Mouse (Mus musculus) small intestine, adult 2 months (tissue): ENCODE measurements around the gene Hira. TPM values are rescaled to one million over a fixed set of nuclear protein-coding genes. Genes with fewer than 3 reads are reported as not detected.

ENCODE experiments used
- H3K27ac ChIP-seq: fragments of 200-500 bp; 2 replicates; pipeline ENCODE4 v1.5.1; 2012; ENCODE audit warnings: low read depth, low read length, control low read depth, inconsistent platforms; ENCODE audit not compliant: insufficient read depth
- H3K27me3 ChIP-seq: fragments of 200-500 bp; 2 replicates; pipeline ENCODE4 v1.6.1; 2012; ENCODE audit warnings: mild to moderate bottlenecking, moderate library complexity, low read length, inconsistent platforms; ENCODE audit not compliant: control insufficient read depth, insufficient read depth
- H3K36me3 ChIP-seq: fragments of 200-500 bp; 2 replicates; pipeline ENCODE4 v1.6.1; 2012; ENCODE audit warnings: mild to moderate bottlenecking, low read length, control low read depth, inconsistent platforms; ENCODE audit not compliant: control insufficient read depth, insufficient read depth
- H3K4me1 ChIP-seq: fragments of 200-500 bp; 2 replicates; pipeline ENCODE4 v1.6.1; 2012; ENCODE audit warnings: low read length, inconsistent platforms, mixed read lengths; ENCODE audit not compliant: control insufficient read depth, insufficient read depth, insufficient read length
- H3K4me3 ChIP-seq: fragments of 200-500 bp; 2 replicates; pipeline ENCODE4 v1.5.1; 2012; ENCODE audit warnings: low read depth, mild to moderate bottlenecking, control low read depth, inconsistent platforms, low read length, moderate library complexity
- CTCF ChIP-seq: fragments of 200-500 bp; IDR thresholded peaks from 2 replicates; pipeline ENCODE4 v1.5.1; 2012; ENCODE audit warnings: low read depth, mild to moderate bottlenecking, control low read depth, inconsistent platforms, low read length, moderate library complexity, mixed read lengths; ENCODE audit not compliant: insufficient replicate concordance, insufficient read length; ENCODE audit errors: extremely low read depth
- POLR2A ChIP-seq: fragments of 200-500 bp; IDR thresholded peaks from 2 replicates; pipeline ENCODE4 v1.6.1; 2012; ENCODE audit warnings: low read depth, mild to moderate bottlenecking, control low read depth, inconsistent platforms, low read length, moderate library complexity
- WGBS: fragments of 180-500 bp; shearing (Covaris S2); methylation state at CpG from one replicate; pipeline ENCODE4 v1.1.7; 2018; 5-methylcytosine and 5-hydroxymethylcytosine counted together
- polyA plus RNA-seq: library from polyadenylated mRNA; depleted of rRNA; stranded (reverse); fragments of >200 nt; gene quantifications from 2 replicates; pipeline ENCODE4 v1.2.3, GENCODE M21; 2012

Gene Hira
- polyA plus RNA-seq, 1 experiment = 49.3 TPM

DNA sequence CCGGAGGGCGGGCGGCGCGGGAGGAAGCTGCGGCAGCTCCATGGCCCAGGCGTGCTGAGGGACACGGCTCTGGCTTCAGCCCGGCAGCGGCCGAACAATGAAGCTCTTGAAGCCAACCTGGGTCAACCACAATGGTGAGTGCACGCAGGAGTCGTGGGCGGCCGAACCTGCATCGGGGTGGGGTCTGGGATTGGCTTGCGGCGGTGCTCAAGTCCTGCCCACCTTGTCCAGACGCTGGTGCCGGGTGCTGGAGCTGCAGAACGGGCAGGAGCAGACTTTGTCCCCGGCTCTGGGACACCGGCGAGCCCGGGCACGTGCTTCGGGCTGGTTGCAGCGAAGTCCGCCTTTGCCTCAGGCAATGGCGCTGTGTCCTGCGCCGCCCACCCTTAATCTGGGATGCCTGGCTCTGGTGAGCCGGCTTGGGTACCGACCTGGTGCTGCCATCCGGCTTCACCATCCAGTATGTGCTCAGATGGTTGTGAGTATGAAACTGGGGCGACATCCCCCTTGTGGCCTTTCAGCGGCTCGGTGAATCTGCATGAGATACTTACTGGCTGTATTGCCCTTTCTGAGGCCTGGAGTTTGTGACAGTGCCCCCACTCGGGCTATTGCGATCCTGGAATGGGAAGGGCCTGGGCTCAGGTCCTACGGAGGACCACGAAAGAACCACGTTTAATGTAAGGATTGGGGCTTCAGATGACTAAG is 701 bp downstream of the Hira start:
- WGBS = under 1% methylated on average over 37 of the region's 43 CpGs

DNA sequence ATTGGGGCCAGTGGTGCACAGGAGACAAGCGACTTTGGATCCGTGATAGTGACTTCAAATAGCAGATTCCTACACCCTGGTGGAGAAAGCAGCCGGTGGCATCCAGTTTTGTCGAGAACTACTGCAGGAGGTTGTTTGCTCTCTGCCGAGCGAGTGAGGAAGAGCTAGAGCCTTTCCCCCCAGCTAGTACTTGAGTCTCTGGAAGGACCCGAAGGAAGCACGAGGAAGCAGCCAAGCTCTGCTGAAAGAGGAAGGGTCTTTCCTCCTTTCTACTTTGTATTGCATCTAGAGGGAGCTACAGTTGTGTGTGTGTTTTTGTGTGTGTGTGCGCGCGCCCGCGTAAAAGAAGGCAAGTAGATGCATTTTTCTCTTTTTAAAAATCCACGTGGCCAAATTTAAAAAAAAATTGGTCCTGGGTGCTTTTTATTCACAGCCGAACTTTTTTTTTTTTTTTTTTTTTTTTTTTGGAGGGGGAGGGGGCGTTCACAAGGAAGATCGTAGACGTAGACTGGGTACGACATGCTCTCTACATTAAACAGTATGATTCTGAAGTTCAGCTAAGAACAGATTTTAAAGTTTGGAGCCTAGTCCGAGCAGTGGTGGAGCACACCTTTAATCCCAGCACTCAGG is 1.4 kb downstream of the Hira start:
- peak overlapping the region; percentile 76 for H3K27ac ChIP-seq
- TF ChIP-seq CTCF (no peak), POLR2A (no peak)
- H3K4me1 ChIP-seq = peaks cover 6% of the 10 kb centered on the region; the same call in 1 of the 2 replicates
- peak overlapping the region; percentile 99 for H3K4me3 ChIP-seq
- peaks cover 8% of the 10 kb centered on the region for H3K36me3 ChIP-seq
- 11% methylated on average over 20 of the region's 20 CpGs for WGBS
- H3K27me3 ChIP-seq = no peaks in the 10 kb centered on the region

More for the DNA sequence above, 701 bp downstream of the Hira start:
- Histone ChIP-seq H3K27me3 (no peaks in the 10 kb centered on the region), H3K4me3 (peak overlapping the region; percentile 99), H3K4me1 (peaks cover 6% of the 10 kb centered on the region; the same call in 1 of the 2 replicates), H3K27ac (peak overlapping the region; percentile 76), H3K36me3 (peaks cover 12% of the 10 kb centered on the region)
- peak; percentile 42; the same call in 1 of the 2 replicates for TF ChIP-seq CTCF
- no peak for TF ChIP-seq POLR2A

DNA sequence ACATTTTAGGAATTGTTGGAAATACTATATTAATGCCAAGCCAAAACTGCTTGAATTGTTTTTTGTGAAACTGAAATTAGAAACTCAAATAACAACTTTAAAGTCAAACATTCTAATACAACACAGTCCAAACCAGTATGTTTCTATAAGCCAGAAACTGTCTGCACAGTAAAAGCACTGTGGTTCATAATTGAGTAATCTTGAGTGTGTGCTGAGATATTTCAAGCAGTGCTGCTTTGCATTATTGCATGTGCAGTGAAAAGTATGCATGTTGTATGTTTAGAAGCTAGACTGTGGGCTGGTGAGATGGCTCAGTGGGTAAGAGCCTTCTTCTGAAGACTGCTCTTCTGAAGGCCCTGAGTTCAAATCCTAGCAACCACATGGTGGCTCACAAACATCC is 7.2 kb downstream of the Hira start:
- no peaks in the 10 kb centered on the region for H3K27me3 ChIP-seq
- H3K4me3 ChIP-seq = no peak overlapping the region
- H3K27ac ChIP-seq = no peak overlapping the region
- TF ChIP-seq CTCF (no peak), POLR2A (no peak)
- H3K36me3 ChIP-seq = no peaks in the 10 kb centered on the region
- no peaks in the 10 kb centered on the region; the same call in 1 of the 2 replicates for H3K4me1 ChIP-seq

DNA sequence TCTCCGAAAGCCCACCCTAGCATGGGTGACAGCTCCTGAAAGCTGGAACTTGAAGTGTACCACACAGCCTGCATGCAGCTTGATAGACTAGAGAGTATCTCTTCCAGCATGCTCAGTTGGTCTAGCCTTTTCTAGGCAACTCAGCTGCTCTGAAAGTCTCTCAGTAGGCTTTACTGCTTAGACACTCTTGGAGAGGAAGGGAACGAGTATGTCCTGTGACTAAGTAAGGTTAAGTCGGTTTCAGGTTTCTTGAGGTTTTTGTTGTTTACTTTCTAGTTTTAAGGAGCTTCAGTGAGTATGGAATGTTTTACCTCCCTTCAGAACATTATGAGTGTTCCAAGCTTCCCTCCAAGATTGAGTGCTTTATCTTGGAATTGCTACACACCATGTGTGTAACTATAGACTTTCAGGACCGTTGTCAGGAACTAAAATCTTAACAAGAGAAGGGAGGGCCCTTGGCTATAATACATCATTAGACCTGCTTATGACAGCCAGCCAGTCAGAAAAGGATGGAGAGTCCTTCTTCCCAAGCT is 17.1 kb downstream of the Hira start:
- H3K4me3 ChIP-seq = no peak overlapping the region
- TF ChIP-seq CTCF (no peak), POLR2A (no peak)
- no peaks in the 10 kb centered on the region for H3K27me3 ChIP-seq
- no peaks in the 10 kb centered on the region for H3K4me1 ChIP-seq
- 71% methylated on average over 4 of the region's 4 CpGs for whole genome bisulfite sequencing
- no peak overlapping the region for H3K27ac ChIP-seq
- H3K36me3 ChIP-seq = peaks cover 18% of the 10 kb centered on the region

DNA sequence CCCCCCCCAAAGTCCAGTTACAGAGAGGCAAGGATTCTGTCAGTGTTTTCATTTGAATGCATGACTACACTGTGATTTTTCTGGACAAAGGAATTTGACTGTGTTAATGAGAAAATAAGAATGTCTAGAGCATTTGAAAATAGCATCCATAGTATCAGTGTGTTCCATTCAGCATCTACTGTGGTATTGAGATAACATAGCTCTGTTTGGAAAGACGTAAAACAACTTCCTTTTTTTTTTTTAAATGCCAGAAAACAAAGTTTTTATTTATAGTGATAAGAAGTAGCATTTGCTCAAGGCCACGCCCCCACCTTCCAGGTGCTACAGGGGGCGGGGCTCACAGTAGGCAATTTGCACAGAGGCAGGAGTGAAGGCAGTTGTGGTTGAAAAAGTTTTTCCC is 18.4 kb downstream of the Hira start:
- no peak for TF ChIP-seq CTCF
- Histone ChIP-seq H3K27ac (no peak overlapping the region), H3K4me3 (no peak overlapping the region), H3K36me3 (peaks cover 29% of the 10 kb centered on the region), H3K27me3 (no peaks in the 10 kb centered on the region), H3K4me1 (no peaks in the 10 kb centered on the region)
- WGBS = 31% methylated on average over 3 of the region's 3 CpGs

DNA sequence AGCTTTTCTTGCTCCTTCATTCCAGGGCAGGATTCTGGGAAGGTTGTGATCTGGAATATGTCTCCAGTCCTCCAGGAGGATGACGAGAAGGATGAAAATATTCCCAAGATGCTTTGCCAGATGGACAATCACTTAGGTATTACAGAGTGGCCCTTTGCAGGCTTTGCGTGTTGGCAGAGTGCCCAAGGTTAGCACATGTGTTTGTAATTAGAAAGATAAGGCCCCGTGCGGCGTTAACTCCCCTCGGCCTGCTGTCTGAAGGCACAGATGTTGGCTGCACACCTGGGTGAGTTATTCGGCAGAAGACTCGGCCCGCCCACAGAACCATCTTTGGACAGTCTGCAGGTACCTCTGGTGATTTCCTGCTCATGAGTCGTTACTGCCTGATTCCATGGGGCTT is 19.6 kb downstream of the Hira start:
- 32% methylated on average over 10 of the region's 10 CpGs for WGBS
- H3K4me3 ChIP-seq = no peak overlapping the region
- H3K27ac ChIP-seq = no peak overlapping the region
- H3K27me3 ChIP-seq = no peaks in the 10 kb centered on the region
- H3K36me3 ChIP-seq = peaks cover 30% of the 10 kb centered on the region
- H3K4me1 ChIP-seq = no peaks in the 10 kb centered on the region
- no peak for TF ChIP-seq CTCF
- no peak for TF ChIP-seq POLR2A

DNA sequence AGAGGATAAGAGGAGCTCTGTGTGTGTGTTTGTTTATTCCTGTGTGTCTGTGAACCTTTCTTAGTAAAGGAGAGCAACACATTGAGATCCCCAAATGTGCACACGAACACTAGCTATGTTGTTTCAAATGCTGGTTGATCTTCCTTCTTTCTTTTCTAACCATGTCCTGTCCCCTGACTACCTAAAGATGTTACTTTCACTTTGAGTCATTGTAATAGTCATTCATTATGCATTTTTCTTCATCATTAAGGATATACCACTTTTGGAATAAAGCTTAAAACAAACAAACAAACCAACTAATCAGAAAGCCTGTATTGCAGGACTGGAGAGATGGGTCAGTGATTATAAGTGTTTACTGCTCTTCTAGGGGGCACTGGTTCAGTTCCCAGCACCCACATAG is 28.8 kb downstream of the Hira start:
- Histone ChIP-seq H3K27me3 (no peaks in the 10 kb centered on the region), H3K4me1 (no peaks in the 10 kb centered on the region), H3K27ac (no peak overlapping the region), H3K36me3 (peaks cover 29% of the 10 kb centered on the region), H3K4me3 (no peak overlapping the region)
- 78% methylated on average over 1 of the region's 1 CpGs for WGBS
- TF ChIP-seq CTCF (no peak), POLR2A (no peak)
